Mouse (Mus musculus) hindbrain, embryonic 15.5 days (tissue): Measurements from ENCODE around the gene Adipor1. TPM values are rescaled to one million over a fixed set of nuclear protein-coding genes. Genes with fewer than 3 reads are reported as not detected.

Experiments used
- ATAC-seq: fragments of 200-750 bp; cut with Nextera tagmentation; 2 replicates; pipeline ENCODE4 v1.8.0; 2017; ENCODE audit warnings: low read depth, moderate number of reproducible peaks, moderate TSS enrichment; ENCODE audit not compliant: low FRiP score
- H3K27ac ChIP-seq: fragments of 300-500 bp; sonication (generic); replicated peaks from 2 replicates; pipeline ENCODE4 v1.5.1; 2015; ENCODE audit warnings: mild to moderate bottlenecking, inconsistent platforms
- H3K27me3 ChIP-seq: fragments of 300-500 bp; sonication (generic); 2 replicates; pipeline ENCODE4 v1.6.1; 2015; ENCODE audit warnings: control low read depth, inconsistent platforms
- H3K36me3 ChIP-seq: fragments of 300-500 bp; sonication (generic); 2 replicates; pipeline ENCODE4 v1.6.1; 2015; ENCODE audit warnings: control low read depth, inconsistent platforms
- H3K4me1 ChIP-seq: fragments of 300-500 bp; sonication (generic); replicated peaks from 2 replicates; pipeline ENCODE4 v1.6.1; 2015; ENCODE audit warnings: control low read depth, inconsistent platforms
- H3K4me2 ChIP-seq: fragments of 300-500 bp; sonication (generic); 2 replicates; pipeline ENCODE4 v1.6.1; 2015; ENCODE audit warnings: moderate library complexity, mild to moderate bottlenecking, inconsistent platforms
- H3K4me3 ChIP-seq: fragments of 300-500 bp; sonication (generic); 2 replicates; pipeline ENCODE4 v1.5.1; 2015; ENCODE audit warnings: mild to moderate bottlenecking, inconsistent platforms
- H3K9ac ChIP-seq: fragments of 300-500 bp; sonication (generic); 2 replicates; pipeline ENCODE4 v1.6.1; 2015; ENCODE audit warnings: inconsistent platforms
- H3K9me3 ChIP-seq: fragments of 300-500 bp; sonication (generic); 2 replicates; pipeline ENCODE4 v1.6.1; 2016; ENCODE audit warnings: control low read depth, inconsistent platforms
- WGBS: fragments of 180-500 bp; shearing (Covaris S2); methylation state at CpG from one replicate; pipeline ENCODE4 v1.1.7; 2015; 5-methylcytosine and 5-hydroxymethylcytosine counted together
- polyA plus RNA-seq: library from polyadenylated mRNA; unstranded; fragments of >200 nt; fragmentation: Nextera tagmentation; extraction: Ambion mirVana; gene quantifications from 2 replicates; pipeline ENCODE4 v1.2.1, GENCODE M21; 2015

Adipor1 gene
- polyA plus RNA-seq, 1 experiment from 2014 or later: 86.8 TPM

- H3K4me1 ChIP-seq: peaks cover 16% of the 10 kb centered on the region
- H3K27ac ChIP-seq: 0 out of 2 replicates have a peak overlapping the region, but pooled peaks have one; percentile 79
- peak overlapping the region; percentile 94; the same call in 1 of the 2 replicates for H3K9ac ChIP-seq
- H3K36me3 ChIP-seq: peaks cover 16% of the 10 kb centered on the region
- H3K27me3 ChIP-seq: no peaks in the 10 kb centered on the region
- H3K9me3 ChIP-seq: no peaks in the 10 kb centered on the region
- WGBS: 21% methylated on average over 5 of the region's 5 CpGs
- no peak for ATAC-seq
- H3K4me3 ChIP-seq: peak overlapping the region; percentile 89
- H3K4me2 ChIP-seq: peak overlapping the region; percentile 84
Measured at GRCm38 (mm10) chr1:134456060-134456459, 40.9 kb downstream of the Adipor1 start.

- H3K27me3 ChIP-seq: no peaks in the 10 kb centered on the region
- no peak overlapping the region for H3K27ac ChIP-seq
- H3K36me3 ChIP-seq: peaks cover 28% of the 10 kb centered on the region
- H3K9ac ChIP-seq: no peak overlapping the region
- peaks cover 16% of the 10 kb centered on the region for H3K4me1 ChIP-seq
- 89% methylated on average over 7 of the region's 7 CpGs for WGBS
- H3K4me3 ChIP-seq: no peak overlapping the region
- no peak overlapping the region for H3K4me2 ChIP-seq
- no peak for ATAC-seq
- H3K9me3 ChIP-seq: no peaks in the 10 kb centered on the region
Measured at GRCm38 (mm10) chr1:134458139-134458727, 43.1 kb downstream of the Adipor1 start.

- WGBS: 94% methylated on average over 1 of the region's 1 CpGs
- H3K27ac ChIP-seq: no peak overlapping the region
Measured at GRCm38 (mm10) chr1:134460294-134461284, 45.4 kb downstream of the Adipor1 start.

More at GRCm38 (mm10) chr1:134460294-134461284, 45.4 kb downstream of the Adipor1 start:
- peaks cover 45% of the 10 kb centered on the region for H3K36me3 ChIP-seq
- no peak overlapping the region for H3K9ac ChIP-seq
- H3K9me3 ChIP-seq: no peaks in the 10 kb centered on the region
- H3K4me2 ChIP-seq: no peak overlapping the region
- H3K4me3 ChIP-seq: no peak overlapping the region
- ATAC-seq: no peak
- no peaks in the 10 kb centered on the region for H3K27me3 ChIP-seq
- H3K4me1 ChIP-seq: peaks cover 9% of the 10 kb centered on the region

Other genes with a start within 250 kb of the Adipor1 start
- gene Chil1, start 233.2 kb upstream of the Adipor1 start, polyA plus RNA-seq: 1.4 and 2.4 TPM in 2 replicates
- gene Mybph, start 221.9 kb upstream of the Adipor1 start, polyA plus RNA-seq: 0.12 and 0.29 TPM in 2 replicates
- 22.5 and 26.0 TPM in 2 replicates for gene Adora1, start 179.9 kb upstream of the Adipor1 start, polyA plus RNA-seq
- gene Myog, start 125.4 kb upstream of the Adipor1 start, polyA plus RNA-seq: 0.45 TPM in 1 of 2 replicates, not detected in the other
- 26.7 and 28.7 TPM in 2 replicates for gene Ppfia4, start 82.5 kb upstream of the Adipor1 start, polyA plus RNA-seq
- gene Tmem183a, start 53.4 kb upstream of the Adipor1 start, polyA plus RNA-seq: 125 and 126 TPM in 2 replicates
- gene 4933406M09Rik, start 29.4 kb upstream of the Adipor1 start, polyA plus RNA-seq: not detected in 2 replicates
- 14.6 and 16.5 TPM in 2 replicates for gene Cyb5r1, start 9.8 kb upstream of the Adipor1 start, polyA plus RNA-seq
- gene Klhl12, start 40.2 kb downstream of the Adipor1 start, polyA plus RNA-seq: 38.0 and 38.2 TPM in 2 replicates
- 72.4 and 73.1 TPM in 2 replicates for gene Rabif, start 79.3 kb downstream of the Adipor1 start, polyA plus RNA-seq
- not detected in 2 replicates for gene Mgat4e, start 134.3 kb downstream of the Adipor1 start, polyA plus RNA-seq
- 67.9 and 69.6 TPM in 2 replicates for gene Kdm5b, start 144.8 kb downstream of the Adipor1 start, polyA plus RNA-seq
- 10.7 and 13.0 TPM in 2 replicates for gene Syt2, start 231.3 kb downstream of the Adipor1 start, polyA plus RNA-seq